Mouse (Mus musculus): ENCODE data around the gene Ube2a.

- TF ChIP-seq EP300 (IDR thresholded peaks at IDR 0.05; ENCODE audit: insufficient read depth, low read depth, low read length) (no peak), CTCF (IDR thresholded peaks at IDR 0.05) (no peak), POLR2A (IDR thresholded peaks at IDR 0.05; ENCODE audit: insufficient read depth, low read depth, low read length) (no peak)
Observed at GRCm38 (mm10) chrX:36901655-36902054, 28.0 kb downstream of the Ube2a start.

Data from heart, adult 2 months (tissue).